Mouse (Mus musculus) ES-Bruce4 (cell line): Measurements from ENCODE around the gene Prdm4.

Source experiments
- CTCF ChIP-seq: IDR thresholded peaks from one replicate; pipeline ENCODE4 v1.8.1; 2011; ENCODE audit warnings: low read depth, low read length
- EP300 ChIP-seq: IDR thresholded peaks from 2 replicates; pipeline ENCODE4 v1.6.1; 2011; ENCODE audit warnings: low read depth, low read length; ENCODE audit not compliant: insufficient read depth
- POLR2A ChIP-seq: IDR thresholded peaks from one replicate; pipeline ENCODE4 v1.8.1; 2011; ENCODE audit warnings: low read length; ENCODE audit not compliant: insufficient read depth

DNA sequence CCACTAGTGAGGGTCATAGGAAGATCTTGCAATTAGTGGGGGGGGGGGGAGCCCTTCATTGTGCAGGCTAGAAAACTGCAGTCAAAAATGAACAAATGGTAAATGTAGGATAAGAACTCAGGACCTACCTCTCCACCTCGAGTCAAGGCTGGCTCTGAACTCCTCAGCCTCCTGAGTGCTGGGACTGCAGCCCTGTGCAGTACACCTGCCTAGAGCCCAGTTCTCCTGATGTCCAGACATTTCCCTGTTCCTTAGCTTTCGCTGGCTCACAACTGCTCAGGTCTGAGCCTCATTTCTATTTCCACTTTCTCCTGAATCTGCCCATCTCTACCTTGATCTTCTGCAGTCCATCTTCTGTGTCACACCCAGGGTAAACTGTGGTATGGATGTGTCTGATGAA, 49.5 kb upstream of the Prdm4 start:
- TF ChIP-seq EP300 (no peak), POLR2A (no peak), CTCF (no peak)
